ENCODE assay signal across 13 mouse cellular contexts in genomic region chr6:52076179-52076932, GRCm38 (mm10).
DNase-seq lines count a peak whose midpoint lies in the region; ATAC-seq and TF ChIP-seq lines count a peak whose summit lies in the region.
"Had no signal": no experiment of that assay in that cellular context is flagged by ENCODE, and none has a peak within 500 bp of the region (broad histone marks: within the 10 kb centered on the region; RNA-seq: fewer than 3 reads in every experiment).

No protein-coding gene starts in this region.

- 50% methylated on average over 15 of the region's 15 CpGs for WGBS in hindbrain, postnatal 0 days
- WGBS in hindbrain, embryonic 14.5 days: 67% methylated on average over 15 of the region's 15 CpGs
- 71% methylated on average over 15 of the region's 15 CpGs for WGBS in midbrain, embryonic 16.5 days
- 75% methylated on average over 15 of the region's 15 CpGs for WGBS in midbrain, embryonic 11.5 days
- 61% methylated on average over 15 of the region's 15 CpGs for WGBS in heart, embryonic 11.5 days (ENCODE audit: insufficient replicate concordance)

- H3K4me3 ChIP-seq in hindbrain, postnatal 0 days (ENCODE audit: low read length): no peak overlapping the region
- no peak overlapping the region for H3K4me3 ChIP-seq in hindbrain, embryonic 14.5 days (replicated peaks; ENCODE audit: low read length)
- H3K4me3 ChIP-seq in midbrain, embryonic 16.5 days (ENCODE audit: low read depth, low read length): no peak overlapping the region
- H3K4me3 ChIP-seq in midbrain, embryonic 11.5 days (ENCODE audit: low read depth, low read length): no peak overlapping the region
- no peak overlapping the region for H3K4me3 ChIP-seq in heart, embryonic 11.5 days (ENCODE audit: low read depth, low read length)
- H3K4me3 ChIP-seq: forebrain, embryonic 10.5 days; stomach, embryonic 15.5 days had no signal

- no peak overlapping the region for H3K9ac ChIP-seq in hindbrain, postnatal 0 days (replicated peaks; ENCODE audit: low read length)
- no peak overlapping the region for H3K9ac ChIP-seq in hindbrain, embryonic 14.5 days
- H3K9ac ChIP-seq in midbrain, embryonic 16.5 days (ENCODE audit: low read depth, low read length): no peak overlapping the region
- no peak overlapping the region for H3K9ac ChIP-seq in midbrain, embryonic 11.5 days (ENCODE audit: low read length)
- no peak overlapping the region for H3K9ac ChIP-seq in heart, embryonic 11.5 days (ENCODE audit: low read depth, low read length)
- H3K9ac ChIP-seq: stomach, embryonic 15.5 days had no signal

- no peaks in the 10 kb centered on the region for H3K36me3 ChIP-seq in hindbrain, postnatal 0 days (ENCODE audit: insufficient read depth, low read length)
- H3K36me3 ChIP-seq in hindbrain, embryonic 14.5 days (replicated peaks; ENCODE audit: control insufficient read depth, insufficient read depth): no peaks in the 10 kb centered on the region
- no peaks in the 10 kb centered on the region for H3K36me3 ChIP-seq in midbrain, embryonic 16.5 days (ENCODE audit: control insufficient read depth, insufficient read depth, low read length)
- H3K36me3 ChIP-seq in midbrain, embryonic 11.5 days (ENCODE audit: control insufficient read depth, insufficient read depth, low read length): no peaks in the 10 kb centered on the region
- H3K36me3 ChIP-seq in heart, embryonic 11.5 days (ENCODE audit: control insufficient read depth, insufficient read depth, low read length): no peaks in the 10 kb centered on the region
- H3K36me3 ChIP-seq: forebrain, embryonic 10.5 days; G1E; stomach, embryonic 15.5 days had no signal

- TF ChIP-seq CTCF in hindbrain, postnatal 0 days (IDR thresholded peaks at IDR 0.05; ENCODE audit: low read depth): no peak

- no peaks in the 10 kb centered on the region for H3K27me3 ChIP-seq in hindbrain, postnatal 0 days (ENCODE audit: insufficient read depth, low read length)
- no peaks in the 10 kb centered on the region for H3K27me3 ChIP-seq in hindbrain, embryonic 14.5 days (ENCODE audit: control insufficient read depth, insufficient read depth, low read length)
- H3K27me3 ChIP-seq in midbrain, embryonic 16.5 days (ENCODE audit: control insufficient read depth, insufficient read depth, low read depth, low read length): no peaks in the 10 kb centered on the region
- no peaks in the 10 kb centered on the region for H3K27me3 ChIP-seq in midbrain, embryonic 11.5 days (ENCODE audit: control insufficient read depth, insufficient read depth, low read length)
- H3K27me3 ChIP-seq in heart, embryonic 11.5 days (ENCODE audit: control insufficient read depth, insufficient read depth, low read length): peaks cover 25% of the 10 kb centered on the region
- H3K27me3 ChIP-seq: stomach, embryonic 15.5 days had no signal

- H3K9me3 ChIP-seq in hindbrain, postnatal 0 days (ENCODE audit: low read length): no peaks in the 10 kb centered on the region
- no peaks in the 10 kb centered on the region for H3K9me3 ChIP-seq in hindbrain, embryonic 14.5 days (ENCODE audit: control insufficient read depth, low read length)
- H3K9me3 ChIP-seq in midbrain, embryonic 16.5 days (replicated peaks; ENCODE audit: control insufficient read depth, low read length, poor library complexity, severe bottlenecking): no peaks in the 10 kb centered on the region
- no peaks in the 10 kb centered on the region for H3K9me3 ChIP-seq in midbrain, embryonic 11.5 days (ENCODE audit: control insufficient read depth, low read length)
- no peaks in the 10 kb centered on the region for H3K9me3 ChIP-seq in heart, embryonic 11.5 days (replicated peaks; ENCODE audit: control insufficient read depth, low read length)
- H3K9me3 ChIP-seq: forebrain, embryonic 10.5 days; G1E; stomach, embryonic 15.5 days had no signal

- peak; percentile 46 for DNase-seq in hindbrain, postnatal 0 days (ENCODE audit: low spot score)
- DNase-seq in hindbrain, embryonic 14.5 days (ENCODE audit: low spot score): no peak
- no peak for DNase-seq in midbrain, embryonic 11.5 days (ENCODE audit: low spot score, missing footprints)
- peak; percentile 93 for DNase-seq in R1 (ENCODE audit: low read depth, low spot score)
- DNase-seq in right cerebral cortex, postnatal 25 days: peak; percentile 12
- DNase-seq in gastrocnemius, adult 8-10 months (ENCODE audit: low spot score in 2 of 2): no peak
- DNase-seq: heart, postnatal 4 days; lung, adult 18-20 months had no signal

- no peak for ATAC-seq in hindbrain, postnatal 0 days
- no peak for ATAC-seq in hindbrain, embryonic 14.5 days (ENCODE audit: low FRiP score)
- ATAC-seq in midbrain, embryonic 16.5 days: no peak
- ATAC-seq in midbrain, embryonic 11.5 days (ENCODE audit: low FRiP score): no peak
- ATAC-seq in heart, embryonic 11.5 days (replicated peaks; ENCODE audit: insufficient number of reproducible peaks, low FRiP score, low TSS enrichment): no peak

- H3K4me2 ChIP-seq in hindbrain, postnatal 0 days (ENCODE audit: low read depth, low read length): peak overlapping the region; percentile 27
- no peak overlapping the region for H3K4me2 ChIP-seq in hindbrain, embryonic 14.5 days (replicated peaks)
- H3K4me2 ChIP-seq in midbrain, embryonic 16.5 days (ENCODE audit: low read length): no peak overlapping the region
- H3K4me2 ChIP-seq in midbrain, embryonic 11.5 days: no peak overlapping the region
- no peak overlapping the region for H3K4me2 ChIP-seq in heart, embryonic 11.5 days
- H3K4me2 ChIP-seq: stomach, embryonic 15.5 days had no signal

- H3K4me1 ChIP-seq in hindbrain, postnatal 0 days (ENCODE audit: insufficient read depth, low read length): peaks cover 4% of the 10 kb centered on the region; the same call in 1 of the 2 replicates
- H3K4me1 ChIP-seq in hindbrain, embryonic 14.5 days (replicated peaks; ENCODE audit: control insufficient read depth, insufficient read depth, low read length): peaks cover 4% of the 10 kb centered on the region; the same call in 1 of the 2 replicates
- H3K4me1 ChIP-seq in midbrain, embryonic 16.5 days (ENCODE audit: control insufficient read depth, insufficient read depth, low read length): no peaks in the 10 kb centered on the region; the same call in 1 of the 2 replicates
- peaks cover 4% of the 10 kb centered on the region; the same call in 1 of the 2 replicates for H3K4me1 ChIP-seq in midbrain, embryonic 11.5 days (ENCODE audit: control insufficient read depth, insufficient read depth, low read length)
- no peaks in the 10 kb centered on the region for H3K4me1 ChIP-seq in heart, embryonic 11.5 days (ENCODE audit: control insufficient read depth, insufficient read depth, low read length)
- H3K4me1 ChIP-seq: stomach, embryonic 15.5 days had no signal

- peak overlapping the region; percentile 37; the same call in 1 of the 2 replicates for H3K27ac ChIP-seq in hindbrain, postnatal 0 days
- no peak overlapping the region for H3K27ac ChIP-seq in hindbrain, embryonic 14.5 days
- H3K27ac ChIP-seq in midbrain, embryonic 16.5 days (ENCODE audit: low read length): 0 out of 2 replicates have a peak overlapping the region, but pooled peaks have one; percentile 2
- H3K27ac ChIP-seq in midbrain, embryonic 11.5 days (ENCODE audit: low read depth, low read length): no peak overlapping the region
- no peak overlapping the region for H3K27ac ChIP-seq in heart, embryonic 11.5 days (ENCODE audit: low read depth, low read length)
- H3K27ac ChIP-seq: forebrain, embryonic 10.5 days; stomach, embryonic 15.5 days had no signal

Comparison
In these comparisons a context has a peak if more than half of its experiments do, and no peak if none do; other contexts are left out.
1. DNase-seq: peak in hindbrain, postnatal 0 days (single experiment), R1 (single experiment) and right cerebral cortex, postnatal 25 days (single experiment); none in hindbrain, embryonic 14.5 days (single experiment), midbrain, embryonic 11.5 days (single experiment) and gastrocnemius, adult 8-10 months (0 of 2).
2. H3K27ac ChIP-seq: peak in hindbrain, postnatal 0 days (single experiment) and midbrain, embryonic 16.5 days (single experiment); none in hindbrain, embryonic 14.5 days (single experiment), midbrain, embryonic 11.5 days (single experiment) and heart, embryonic 11.5 days (single experiment).